Comparison of ENCODE assay signal across 8 mouse cellular contexts in the genomic region with DNA sequence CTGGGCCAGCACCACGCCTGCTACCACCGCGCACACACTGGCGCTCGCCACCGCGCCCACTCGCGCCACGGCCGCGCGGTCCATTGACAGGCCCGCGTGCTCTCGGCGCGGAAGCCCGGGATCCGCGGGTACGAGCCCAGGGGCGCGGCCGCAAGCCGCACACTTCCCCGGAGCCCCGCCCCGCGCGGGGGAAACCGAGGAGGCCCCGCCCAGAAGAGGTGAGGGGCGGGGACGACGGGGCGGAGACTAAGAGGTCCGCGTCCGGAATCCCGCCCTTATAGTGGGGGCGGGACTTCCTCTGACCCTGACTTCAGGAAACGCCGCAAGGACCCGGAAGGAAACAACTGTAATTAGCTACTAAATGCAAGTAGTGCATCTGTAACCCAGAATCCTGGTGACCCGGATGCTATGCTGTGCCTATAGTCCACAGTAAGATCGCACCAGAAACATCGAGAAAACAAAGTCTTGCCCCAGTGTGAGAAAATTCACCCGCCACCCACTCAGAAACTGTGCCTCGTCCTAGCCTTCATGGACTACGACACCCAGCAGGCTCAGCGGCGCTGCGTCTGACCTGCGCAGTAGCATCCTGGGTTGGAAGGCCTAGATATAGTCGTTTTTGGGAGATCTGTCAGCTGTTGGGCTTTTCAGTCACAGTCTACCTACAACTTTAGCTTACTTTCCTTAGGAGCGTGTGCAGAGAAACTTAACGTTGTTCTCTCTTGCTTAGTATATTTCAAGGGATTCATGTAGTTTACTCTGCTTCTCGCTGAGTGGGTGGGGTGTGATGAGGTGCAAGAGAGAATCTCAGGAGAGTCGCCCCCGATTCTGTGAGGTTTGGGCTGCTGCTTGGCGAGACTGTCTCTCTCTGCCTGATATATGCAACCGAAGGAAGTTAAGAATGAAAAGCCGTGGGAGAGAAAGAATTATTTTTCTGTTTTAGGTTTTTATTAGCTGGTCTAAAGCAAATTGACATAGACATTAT. TPM values are rescaled to one million over a fixed set of nuclear protein-coding genes. Genes with fewer than 3 reads are reported as not detected.
DNase-seq lines count a peak whose midpoint lies in the region; ATAC-seq and TF ChIP-seq lines count a peak whose summit lies in the region.

A gene (minus strand): TSS at position 207 of the 982 bp plus-strand sequence.
A gene (plus strand): TSS at position 290 of the 982 bp plus-strand sequence.

- H3K27ac ChIP-seq in embryonic facial prominence, embryonic 14.5 days (replicated peaks; ENCODE audit: low read depth, low read length) = peak within 1 kb of the TSS; percentile 80
- peak within 1 kb of the TSS; percentile 97 for H3K27ac ChIP-seq in heart, adult 2 months
- H3K27ac ChIP-seq in limb, embryonic 13.5 days = peak within 1 kb of the TSS; percentile 74
- peak within 1 kb of the TSS; percentile 89 for H3K27ac ChIP-seq in midbrain, embryonic 16.5 days (ENCODE audit: low read length)

- H3K4me1 ChIP-seq in embryonic facial prominence, embryonic 14.5 days (ENCODE audit: control insufficient read depth, insufficient read depth, low read length) = no peaks in the 10 kb centered on the region
- H3K4me1 ChIP-seq in heart, adult 2 months (ENCODE audit: control insufficient read depth, insufficient read depth, low read length) = peaks cover 6% of the 10 kb centered on the region
- peaks cover 10% of the 10 kb centered on the region; the same call in 1 of the 2 replicates for H3K4me1 ChIP-seq in limb, embryonic 13.5 days
- H3K4me1 ChIP-seq in midbrain, embryonic 16.5 days (ENCODE audit: control insufficient read depth, insufficient read depth, low read length) = peaks cover 19% of the 10 kb centered on the region

- peak; percentile 78 for TF ChIP-seq POLR2A in heart, adult 2 months (IDR thresholded peaks at IDR 0.05; ENCODE audit: insufficient read depth, low read depth, low read length)

- 3% methylated on average over 64 of the region's 64 CpGs for WGBS in embryonic facial prominence, embryonic 14.5 days
- 4% methylated on average over 64 of the region's 64 CpGs for WGBS in heart, adult 2 months
- WGBS in limb, embryonic 13.5 days = 3% methylated on average over 64 of the region's 64 CpGs
- WGBS in midbrain, embryonic 16.5 days = 3% methylated on average over 64 of the region's 64 CpGs

- 0 out of 2 replicates have a peak, but pooled peaks have one; percentile 63 for TF ChIP-seq EP300 in heart, adult 2 months (IDR thresholded peaks at IDR 0.05; ENCODE audit: insufficient read depth, low read depth, low read length)

- peak; percentile 97 for ATAC-seq in embryonic facial prominence, embryonic 14.5 days (ENCODE audit: low read depth)
- ATAC-seq in limb, embryonic 13.5 days (ENCODE audit: low FRiP score, low read depth) = peak; percentile 98
- peak; percentile 97 for ATAC-seq in midbrain, embryonic 16.5 days

- H3K4me2 ChIP-seq in embryonic facial prominence, embryonic 14.5 days (ENCODE audit: low read depth, low read length) = peak within 1 kb of the TSS; percentile 57
- peak within 1 kb of the TSS; percentile 63 for H3K4me2 ChIP-seq in limb, embryonic 13.5 days (replicated peaks)
- H3K4me2 ChIP-seq in midbrain, embryonic 16.5 days (ENCODE audit: low read length) = peak within 1 kb of the TSS; percentile 65

- DNase-seq in 3T3-L1 (ENCODE audit: low read depth, low spot score) = peak; percentile 97
- DNase-seq in adrenal gland, postnatal 4 days (ENCODE audit: low spot score in 2 of 2) = peak; percentile 84 to 85
- peak; percentile 98 for DNase-seq in embryonic facial prominence, embryonic 14.5 days (ENCODE audit: low spot score)
- DNase-seq in heart, adult 2 months = peak; percentile 96 to 97
- DNase-seq in kidney, adult 8-10 months = peak; percentile 93 to 95
- peak; percentile 91 to 97 for DNase-seq in spleen, postnatal 10 days (ENCODE audit: low spot score in 2 of 2)

- intact Hi-C loops in heart, adult 2 months (cut with DNase I) = loop anchor here (2.0 to 10.0 kb wide), 6 partner anchors 91 to 771 kb away; a partner anchor contains a TSS

- peaks cover 3% of the 10 kb centered on the region; the same call in 1 of the 2 replicates for H3K9me3 ChIP-seq in embryonic facial prominence, embryonic 14.5 days (ENCODE audit: control insufficient read depth, low read length)
- no peaks in the 10 kb centered on the region for H3K9me3 ChIP-seq in limb, embryonic 13.5 days
- H3K9me3 ChIP-seq in midbrain, embryonic 16.5 days (replicated peaks; ENCODE audit: control insufficient read depth, low read length, poor library complexity, severe bottlenecking) = peaks cover 2% of the 10 kb centered on the region; the same call in 1 of the 2 replicates

- peak within 1 kb of the TSS; percentile 72 for H3K4me3 ChIP-seq in embryonic facial prominence, embryonic 14.5 days (ENCODE audit: low read depth, low read length)
- peak within 1 kb of the TSS; percentile 85 for H3K4me3 ChIP-seq in heart, adult 2 months
- peak within 1 kb of the TSS; percentile 69 for H3K4me3 ChIP-seq in limb, embryonic 13.5 days
- H3K4me3 ChIP-seq in midbrain, embryonic 16.5 days (ENCODE audit: low read depth, low read length) = peak within 1 kb of the TSS; percentile 73

- peaks cover 2% of the 10 kb centered on the region; the same call in 1 of the 2 replicates for H3K79me2 ChIP-seq in heart, adult 2 months (replicated peaks; ENCODE audit: control insufficient read depth, insufficient read depth, low read length)

- no peak for TF ChIP-seq CTCF in heart, adult 2 months (IDR thresholded peaks at IDR 0.05)

- no peaks in the 10 kb centered on the region for H3K27me3 ChIP-seq in embryonic facial prominence, embryonic 14.5 days (replicated peaks; ENCODE audit: control insufficient read depth, insufficient read depth, low read length)
- H3K27me3 ChIP-seq in heart, adult 2 months (ENCODE audit: control insufficient read depth, insufficient read depth, low read length) = no peaks in the 10 kb centered on the region
- no peaks in the 10 kb centered on the region for H3K27me3 ChIP-seq in limb, embryonic 13.5 days
- no peaks in the 10 kb centered on the region for H3K27me3 ChIP-seq in midbrain, embryonic 16.5 days (ENCODE audit: control insufficient read depth, insufficient read depth, low read depth, low read length)

- no peaks in the 10 kb centered on the region for H3K36me3 ChIP-seq in embryonic facial prominence, embryonic 14.5 days (ENCODE audit: control insufficient read depth, insufficient read depth, low read length)
- H3K36me3 ChIP-seq in heart, adult 2 months (ENCODE audit: control insufficient read depth, insufficient read depth, low read length) = peaks cover 4% of the 10 kb centered on the region
- no peaks in the 10 kb centered on the region for H3K36me3 ChIP-seq in limb, embryonic 13.5 days
- H3K36me3 ChIP-seq in midbrain, embryonic 16.5 days (ENCODE audit: control insufficient read depth, insufficient read depth, low read length) = no peaks in the 10 kb centered on the region

- peak within 1 kb of the TSS; percentile 75 for H3K9ac ChIP-seq in embryonic facial prominence, embryonic 14.5 days (ENCODE audit: low read depth, low read length)
- H3K9ac ChIP-seq in heart, adult 2 months (ENCODE audit: low read depth, low read length) = peak within 1 kb of the TSS; percentile 90
- H3K9ac ChIP-seq in limb, embryonic 13.5 days = peak within 1 kb of the TSS; percentile 83
- H3K9ac ChIP-seq in midbrain, embryonic 16.5 days (ENCODE audit: low read depth, low read length) = peak within 1 kb of the TSS; percentile 84

RNA-seq across cellular contexts. Expression of the first gene that starts in this region (rescaled TPM):
- total RNA-seq in adrenal gland, postnatal 4 days (2021) = 10 to 100 TPM; 36.2 to 41.8 TPM
- polyA plus RNA-seq in embryonic facial prominence, embryonic 14.5 days (2014; fragmentation: Nextera tagmentation; extraction: Ambion mirVana) = 63.1 and 65.5 TPM in 2 replicates
- 10 to 100 TPM; 62.4 to 75.5 TPM for total RNA-seq in heart, adult 2 months (2021)
- 16.9 and 49.2 TPM in 2 replicates for polyA plus RNA-seq in heart, adult 2 months (2012; rRNA removed)
- 63.0 and 67.0 TPM in 2 replicates for polyA plus RNA-seq in limb, embryonic 13.5 days (2015; fragmentation: Nextera tagmentation; extraction: Ambion mirVana)
- polyA plus RNA-seq in midbrain, embryonic 16.5 days (2015; fragmentation: Nextera tagmentation; extraction: Ambion mirVana) = 181 and 186 TPM in 2 replicates

RNA-seq across cellular contexts. Expression of the second gene that starts in this region (rescaled TPM):
- total RNA-seq in adrenal gland, postnatal 4 days (2021) = under 1 TPM; 0.54 to 0.56 TPM
- polyA plus RNA-seq in embryonic facial prominence, embryonic 14.5 days (2014; fragmentation: Nextera tagmentation; extraction: Ambion mirVana) = 0.38 and 0.46 TPM in 2 replicates
- total RNA-seq in heart, adult 2 months (2021) = under 1 TPM in 1 of 2 experiments, not detected in 1; 0.16 TPM
- polyA plus RNA-seq in heart, adult 2 months (2012; rRNA removed) = 0.06 and 0.29 TPM in 2 replicates
- 0.11 and 0.24 TPM in 2 replicates for polyA plus RNA-seq in limb, embryonic 13.5 days (2015; fragmentation: Nextera tagmentation; extraction: Ambion mirVana)
- 0.76 and 0.92 TPM in 2 replicates for polyA plus RNA-seq in midbrain, embryonic 16.5 days (2015; fragmentation: Nextera tagmentation; extraction: Ambion mirVana)

Comparison
In these comparisons a context has a peak if more than half of its experiments do, and no peak if none do; other contexts are left out.
1. Peak in every context shown above with its lines: DNase-seq, ATAC-seq, H3K4me3 ChIP-seq and H3K27ac ChIP-seq.